Mouse (Mus musculus) lung, postnatal 0 days (tissue): ENCODE data around the gene Pdzd4. TPM values are rescaled to one million over a fixed set of nuclear protein-coding genes. Genes with fewer than 3 reads are reported as not detected.

ENCODE experiments used
- ATAC-seq: fragments of 200-750 bp; cut with Nextera tagmentation; 2 replicates; pipeline ENCODE4 v1.8.0; 2017; ENCODE audit warnings: moderate library complexity
- DNase-seq: peaks from one replicate; pipeline ENCODE4 v3.0.0-alpha.2; 2016; ENCODE audit warnings: low spot score
- H3K27ac ChIP-seq: fragments of 300-500 bp; sonication (generic); 2 replicates; pipeline ENCODE4 v1.5.1; 2014; ENCODE audit warnings: antibody characterized with exemption, mild to moderate bottlenecking, low read length, mixed read lengths
- H3K27me3 ChIP-seq: fragments of 300-500 bp; sonication (generic); replicated peaks from 2 replicates; pipeline ENCODE4 v1.6.1; 2014; ENCODE audit warnings: low read length, mixed read lengths; ENCODE audit not compliant: insufficient read depth
- H3K36me3 ChIP-seq: fragments of 300-500 bp; sonication (generic); 2 replicates; pipeline ENCODE4 v1.6.1; 2014; ENCODE audit warnings: low read length, mixed read lengths; ENCODE audit not compliant: insufficient read depth
- H3K4me1 ChIP-seq: fragments of 300-500 bp; sonication (generic); 2 replicates; pipeline ENCODE4 v1.6.1; 2014; ENCODE audit warnings: antibody characterized with exemption, low read depth, low read length, mixed read lengths; ENCODE audit not compliant: insufficient read depth
- H3K4me2 ChIP-seq: fragments of 300-500 bp; sonication (generic); replicated peaks from 2 replicates; pipeline ENCODE4 v1.6.1; 2014; ENCODE audit warnings: low read depth, mild to moderate bottlenecking, low read length, moderate library complexity, mixed read lengths
- H3K4me3 ChIP-seq: fragments of 300-500 bp; sonication (generic); 2 replicates; pipeline ENCODE4 v1.5.1; 2014; ENCODE audit warnings: low read depth, low read length
- H3K9ac ChIP-seq: fragments of 300-500 bp; sonication (generic); replicated peaks from 2 replicates; pipeline ENCODE4 v1.6.1; 2014; ENCODE audit warnings: low read depth, mild to moderate bottlenecking
- H3K9me3 ChIP-seq: fragments of 300-500 bp; sonication (generic); 2 replicates; pipeline ENCODE4 v1.6.1; 2016; ENCODE audit warnings: low read length, mixed read lengths
- CTCF ChIP-seq: IDR thresholded peaks from 2 replicates; pipeline ENCODE4 v1.5.1; 2016; ENCODE audit warnings: antibody characterized with exemption, mild to moderate bottlenecking
- EP300 ChIP-seq: IDR thresholded peaks from 2 replicates; pipeline ENCODE4 v1.6.1; 2016; ENCODE audit warnings: antibody characterized with exemption, mild to moderate bottlenecking, control low read depth
- WGBS: fragments of 180-500 bp; shearing (Covaris S2); extraction: QIAGEN DNeasy Blood & Tissue Kit; methylation state at CpG from one replicate; pipeline ENCODE4 v1.1.7; 2014; 5-methylcytosine and 5-hydroxymethylcytosine counted together
- polyA plus RNA-seq: library from polyadenylated mRNA; unstranded; fragments of >200 nt; fragmentation: Nextera tagmentation; extraction: Ambion mirVana; gene quantifications from 2 replicates; pipeline ENCODE4 v1.2.1, GENCODE M21; 2015

Pdzd4 gene
- polyA plus RNA-seq, 1 experiment from 2014 or later = 0.20 TPM

DNA sequence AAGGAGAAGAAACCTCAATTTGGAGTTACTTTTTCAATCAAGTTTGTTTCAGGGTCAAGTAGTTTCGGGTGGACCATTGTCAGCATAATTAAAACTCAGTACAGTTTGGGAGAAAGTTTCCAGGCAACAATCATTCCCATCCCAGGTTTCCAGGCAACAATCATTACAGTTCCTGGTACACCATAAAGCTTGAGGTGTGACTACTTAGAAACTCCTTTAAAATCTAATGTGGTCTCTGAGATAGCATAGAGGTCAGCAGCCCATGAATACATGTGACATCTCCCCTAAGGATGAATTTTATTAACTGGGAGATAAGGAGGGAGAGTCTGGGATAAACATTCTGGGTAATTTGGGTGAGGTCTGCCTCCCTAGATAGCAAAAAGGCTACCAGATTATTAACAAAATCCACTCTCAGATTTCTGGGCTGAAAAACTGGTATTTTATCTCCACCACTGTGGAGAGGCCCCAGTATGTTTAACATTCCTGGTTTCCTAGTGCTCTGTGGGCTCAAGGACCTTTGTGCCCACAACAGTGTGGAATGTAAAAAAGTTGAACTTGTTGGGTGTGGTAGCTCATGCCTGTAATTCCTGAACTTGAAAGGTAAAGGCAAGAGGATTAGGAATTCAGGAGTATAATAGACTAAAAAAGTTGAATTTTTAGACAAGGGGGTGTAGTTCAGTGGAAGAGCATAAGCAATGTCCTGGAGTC is 79.8 kb downstream of the Pdzd4 start:
- TF ChIP-seq CTCF (no peak), EP300 (peak; percentile 80)
- no peaks in the 10 kb centered on the region for H3K4me1 ChIP-seq
- WGBS = 52% methylated on average over 1 of the region's 1 CpGs
- H3K9ac ChIP-seq = no peak overlapping the region
- DNase-seq = peak; percentile 67
- H3K27me3 ChIP-seq = no peaks in the 10 kb centered on the region
- H3K9me3 ChIP-seq = no peaks in the 10 kb centered on the region
- peak; percentile 95 for ATAC-seq
- H3K27ac ChIP-seq = peak overlapping the region; percentile 43; the same call in 1 of the 2 replicates
- no peak overlapping the region for H3K4me2 ChIP-seq
- no peaks in the 10 kb centered on the region for H3K36me3 ChIP-seq
- H3K4me3 ChIP-seq = no peak overlapping the region

Other genes with a start within 250 kb of the Pdzd4 start
- gene Dusp9, start 185.6 kb downstream of the Pdzd4 start, polyA plus RNA-seq = 2.2 and 2.4 TPM in 2 replicates
- 3.9 and 5.5 TPM in 2 replicates for gene Pnck, start 164.9 kb downstream of the Pdzd4 start, polyA plus RNA-seq
- 7.5 and 7.8 TPM in 2 replicates for gene Slc6a8, start 151.8 kb downstream of the Pdzd4 start, polyA plus RNA-seq
- gene Bcap31, start 108.8 kb downstream of the Pdzd4 start, polyA plus RNA-seq = 321 and 324 TPM in 2 replicates
- gene Abcd1, start 108.4 kb downstream of the Pdzd4 start, polyA plus RNA-seq = 34.7 and 35.7 TPM in 2 replicates
- 0.54 and 0.67 TPM in 2 replicates for gene Plxnb3, start 67.9 kb downstream of the Pdzd4 start, polyA plus RNA-seq
- 2.2 and 2.3 TPM in 2 replicates for gene Srpk3, start 50.6 kb downstream of the Pdzd4 start, polyA plus RNA-seq
- 146 and 154 TPM in 2 replicates for gene Idh3g, start 38.1 kb downstream of the Pdzd4 start, polyA plus RNA-seq
- gene Ssr4, start 37.9 kb downstream of the Pdzd4 start, polyA plus RNA-seq = 237 and 286 TPM in 2 replicates
- 0.08 and 0.11 TPM in 2 replicates for gene Avpr2, start 67.1 kb upstream of the Pdzd4 start, polyA plus RNA-seq
- 0.86 and 0.98 TPM in 2 replicates for gene L1cam, start 71.1 kb upstream of the Pdzd4 start, polyA plus RNA-seq
- gene Arhgap4, start 96.9 kb upstream of the Pdzd4 start, polyA plus RNA-seq = 1.9 and 2.3 TPM in 2 replicates
- gene Naa10, start 97.0 kb upstream of the Pdzd4 start, polyA plus RNA-seq = 54.6 and 55.3 TPM in 2 replicates
- 79.4 and 83.5 TPM in 2 replicates for gene Renbp, start 105.9 kb upstream of the Pdzd4 start, polyA plus RNA-seq
- 19.0 and 22.8 TPM in 2 replicates for gene Hcfc1, start 141.4 kb upstream of the Pdzd4 start, polyA plus RNA-seq
- gene Irak1, start 198.9 kb upstream of the Pdzd4 start, polyA plus RNA-seq = 39.4 and 39.5 TPM in 2 replicates